Mouse (Mus musculus): Measurements from ENCODE around the gene Smim20.

DNA sequence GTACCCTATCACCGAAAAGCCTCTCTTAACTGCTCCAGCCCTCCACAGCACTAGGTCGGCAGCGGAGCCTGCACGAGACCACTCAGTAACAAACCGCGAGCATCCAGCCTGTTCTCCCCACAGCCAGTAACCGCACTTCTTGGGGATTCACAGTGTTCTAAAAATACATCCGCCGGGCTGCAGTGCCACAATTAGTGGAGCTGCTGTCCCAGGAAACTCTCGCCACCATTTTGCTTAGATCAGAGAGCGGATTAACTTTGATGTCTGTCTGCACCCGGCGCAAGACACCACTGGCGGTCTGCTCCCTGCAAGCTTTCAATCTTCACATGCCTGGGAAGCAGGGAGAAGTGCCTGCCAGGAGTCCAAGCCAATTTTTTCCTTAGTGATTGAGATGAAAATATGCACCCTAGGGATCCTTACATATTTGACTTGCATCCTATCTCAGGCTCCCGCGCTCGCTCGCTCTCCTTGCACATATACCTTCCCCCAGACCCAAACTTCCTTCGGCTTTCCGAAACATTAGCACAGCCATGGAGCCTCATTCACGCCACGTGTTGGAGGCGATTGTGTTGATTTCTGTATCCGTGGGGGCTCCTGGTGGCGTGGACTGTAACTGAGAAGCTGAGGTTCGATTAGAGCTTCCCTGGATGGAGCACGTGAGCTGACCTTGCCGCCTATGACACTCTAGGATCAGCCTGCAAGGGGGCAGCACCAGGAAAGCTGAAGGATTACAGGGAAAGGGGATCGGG is 8.7 kb upstream of the Smim20 start:
- TF ChIP-seq CTCF (IDR thresholded peaks at IDR 0.05; ENCODE audit: low read depth) (0 out of 2 replicates have a peak, but pooled peaks have one; percentile 11), EP300 (IDR thresholded peaks at IDR 0.05; ENCODE audit: low read depth) (no peak)
